Mouse (Mus musculus) ES-E14 (cell line): ENCODE measurements around the gene Rab3gap1. TPM values are rescaled to one million over a fixed set of nuclear protein-coding genes. Genes with fewer than 3 reads are reported as not detected.
"Not testable (repeated sequence)": the region's sequence is repeated elsewhere in the genome, so short reads cannot be mapped to it uniquely, and the experiment has no call there.

Source experiments
- DNase-seq: peaks from one replicate; pipeline ENCODE4 v3.0.0-alpha.2; 2013; ENCODE audit warnings: low read depth, low spot score
- H3K27ac ChIP-seq: 2 replicates; pipeline ENCODE4 v1.5.1; 2012; ENCODE audit warnings: low read depth, mild to moderate bottlenecking, low read length, moderate library complexity, mixed read lengths; ENCODE audit not compliant: poor library complexity, insufficient read depth, severe bottlenecking
- H3K36me3 ChIP-seq: 2 replicates; pipeline ENCODE4 v1.6.1; 2012; ENCODE audit warnings: mild to moderate bottlenecking, low read length, moderate library complexity, mixed read lengths; ENCODE audit not compliant: control insufficient read depth, poor library complexity, insufficient read depth, severe bottlenecking
- H3K4me1 ChIP-seq, 2 experiments: fragments of 150-350 bp in 1 of 2; sonication (generic) in 1 of 2; 2 replicates each; pipeline ENCODE4 v1.6.1; 2012; ENCODE audit warnings: low read length in 2 of 2, mild to moderate bottlenecking in 1 of 2, mixed read lengths in 1 of 2; ENCODE audit not compliant: control insufficient read depth in 2 of 2, insufficient read depth in 2 of 2, poor library complexity in 1 of 2
- H3K4me3 ChIP-seq, 2 experiments: fragments of 150-350 bp in 1 of 2; sonication (generic) in 1 of 2; 2 replicates each; pipeline ENCODE4 v1.5.1; 2012; ENCODE audit warnings: low read length in 2 of 2, low read depth in 1 of 2, mild to moderate bottlenecking in 1 of 2, mixed read lengths in 1 of 2; ENCODE audit not compliant: insufficient read depth in 1 of 2, poor library complexity in 1 of 2, severe bottlenecking in 1 of 2
- H3K9ac ChIP-seq: 2 replicates; pipeline ENCODE4 v1.6.1; 2012; ENCODE audit warnings: low read depth, mild to moderate bottlenecking, low read length, mixed read lengths; ENCODE audit not compliant: poor library complexity, insufficient read depth, severe bottlenecking
- H3K9me3 ChIP-seq: fragments of 150-350 bp; sonication (generic); 2 replicates; pipeline ENCODE4 v1.6.1; 2012; ENCODE audit warnings: low read depth, mild to moderate bottlenecking, low read length; ENCODE audit not compliant: control insufficient read depth, insufficient read depth
- CHD2 ChIP-seq: IDR thresholded peaks from 2 replicates; pipeline ENCODE4 v1.6.1; 2014; ENCODE audit warnings: mild to moderate bottlenecking, low read depth, low read length, inconsistent platforms
- HCFC1 ChIP-seq: IDR thresholded peaks from 2 replicates; pipeline ENCODE4 v1.6.1; 2012; ENCODE audit warnings: low read length, inconsistent platforms, borderline replicate concordance; ENCODE audit not compliant: insufficient read depth
- MAFK ChIP-seq: IDR thresholded peaks from 2 replicates; pipeline ENCODE4 v1.6.1; 2014; ENCODE audit warnings: mild to moderate bottlenecking, low read depth, low read length, inconsistent platforms; ENCODE audit not compliant: insufficient read depth
- ZC3H11A ChIP-seq: IDR thresholded peaks from 2 replicates; pipeline ENCODE4 v1.6.1; 2012; ENCODE audit warnings: low read depth, mild to moderate bottlenecking, inconsistent platforms, low read length, borderline replicate concordance
- ZNF384 ChIP-seq: IDR thresholded peaks from 2 replicates; pipeline ENCODE4 v1.6.1; 2012; ENCODE audit warnings: low read depth, low read length, inconsistent platforms
- in situ Hi-C, 2 experiments: fragments of 600-800 bp; cut with MboI; formaldehyde crosslinking; loops; one replicate each; pipeline ENCODE4 v1.15.1; 2025; ENCODE audit warnings: low sequenced_read_pairs in 2 of 2, inconsistent platforms in 1 of 2; ENCODE audit not compliant: unreplicated experiment in 2 of 2
- total RNA-seq: library from RNA; depleted of rRNA; stranded (reverse); fragments of 300-350 nt; gene quantifications from 2 replicates; pipeline ENCODE4 v1.2.3, GENCODE M21; 2012

Gene Rab3gap1
- total RNA-seq, 1 experiment: 24.6 TPM

DNA sequence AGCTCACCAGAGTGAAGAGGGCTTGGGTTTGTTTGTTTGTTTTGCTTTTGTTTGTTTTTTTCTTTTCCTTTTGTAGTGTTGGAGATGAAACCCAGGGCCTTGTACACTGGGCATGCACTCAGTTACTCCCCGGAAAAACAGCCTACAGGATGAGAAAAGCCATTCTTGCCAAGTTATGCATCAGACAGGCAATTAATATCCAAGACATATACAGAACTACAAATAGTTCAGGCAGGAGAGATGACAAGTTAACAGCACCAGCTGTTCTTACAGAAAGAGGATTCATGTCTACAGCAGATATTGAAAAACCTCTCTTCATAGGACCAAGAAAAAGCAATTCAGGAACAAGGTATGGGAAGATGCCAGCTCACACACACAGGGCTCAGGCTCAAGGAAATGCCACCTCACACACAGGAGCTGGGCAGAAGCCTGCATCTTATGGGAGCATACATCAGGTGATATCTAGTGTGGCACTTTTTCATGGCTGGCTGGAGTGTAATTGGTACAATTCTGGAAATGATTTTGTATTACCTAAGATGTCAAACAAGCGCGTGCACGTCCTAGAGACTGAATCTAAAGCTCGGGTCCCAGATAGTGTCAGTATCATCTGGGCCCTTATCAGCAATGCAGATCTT lies 78.2 kb downstream of the Rab3gap1 start:
- no peaks in the 10 kb centered on the region; a peak in 1 of 4 replicates for H3K4me1 ChIP-seq
- TF ChIP-seq HCFC1 (no peak), CHD2 (no peak)
- H3K9me3 ChIP-seq: no peaks in the 10 kb centered on the region
- no peak overlapping the region for H3K4me3 ChIP-seq
- in situ Hi-C loops: no loop called here
- H3K36me3 ChIP-seq: peaks cover 10% of the 10 kb centered on the region; the same call in 1 of the 2 replicates
- H3K27ac ChIP-seq: no peak overlapping the region
- no peak for DNase-seq
- no peak overlapping the region for H3K9ac ChIP-seq

DNA sequence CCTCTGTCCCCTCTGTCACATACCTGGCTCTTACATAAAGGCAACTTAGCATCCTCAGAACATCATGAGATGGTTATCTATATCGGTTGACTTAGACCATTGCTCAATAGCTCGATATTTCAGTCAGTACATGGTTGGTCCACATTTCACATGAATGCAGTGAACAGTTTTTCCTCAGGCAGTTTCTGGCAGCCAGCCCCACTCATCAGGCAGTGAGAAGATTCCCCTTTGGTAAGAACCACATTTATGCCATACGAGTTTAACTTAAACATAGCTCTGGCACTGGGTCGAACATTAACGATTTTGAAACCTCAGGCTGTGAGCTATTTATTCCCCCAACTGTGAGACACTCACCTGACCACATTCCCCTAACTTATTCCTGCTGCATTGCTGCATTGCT lies 80.2 kb downstream of the Rab3gap1 start:
- in situ Hi-C loops: no loop called here
- DNase-seq: no peak
- H3K36me3 ChIP-seq: peaks cover 4% of the 10 kb centered on the region
- no peak overlapping the region for H3K27ac ChIP-seq
- peaks cover 0 to 8% of the 10 kb centered on the region in 2 experiments; a peak in 1 of 4 replicates for H3K4me1 ChIP-seq
- no peaks in the 10 kb centered on the region for H3K9me3 ChIP-seq
- H3K9ac ChIP-seq: no peak overlapping the region
- H3K4me3 ChIP-seq: no peak overlapping the region
- TF ChIP-seq ZNF384 (no peak), CHD2 (no peak), HCFC1 (no peak), MAFK (no peak), ZC3H11A (no peak)

- TF ChIP-seq CHD2 (no peak), ZC3H11A (no peak), MAFK (no peak), HCFC1 (no peak), ZNF384 (no peak)
- Histone ChIP-seq H3K27ac (no peak overlapping the region), H3K36me3 (peaks cover 2% of the 10 kb centered on the region; the same call in 1 of the 2 replicates), H3K4me1 (peaks cover 0 to 8% of the 10 kb centered on the region in 2 experiments; a peak in 1 of 4 replicates), H3K9me3 (no peaks in the 10 kb centered on the region), H3K9ac (no peak overlapping the region), H3K4me3 (no peak overlapping the region)
- in situ Hi-C loops: no loop called here
- DNase-seq: no peak
Observed at GRCm38 (mm10) chr1:127952276-127952675, 83.7 kb downstream of the Rab3gap1 start.

GRCm38 (mm10) chr1:127954198-127954597 lies 85.6 kb downstream of the Rab3gap1 start:
- H3K36me3 ChIP-seq, in situ Hi-C loops, H3K27ac ChIP-seq, H3K4me1 ChIP-seq, H3K9ac ChIP-seq, H3K9me3 ChIP-seq, DNase-seq, H3K4me3 ChIP-seq: not testable (repeated sequence)

DNA sequence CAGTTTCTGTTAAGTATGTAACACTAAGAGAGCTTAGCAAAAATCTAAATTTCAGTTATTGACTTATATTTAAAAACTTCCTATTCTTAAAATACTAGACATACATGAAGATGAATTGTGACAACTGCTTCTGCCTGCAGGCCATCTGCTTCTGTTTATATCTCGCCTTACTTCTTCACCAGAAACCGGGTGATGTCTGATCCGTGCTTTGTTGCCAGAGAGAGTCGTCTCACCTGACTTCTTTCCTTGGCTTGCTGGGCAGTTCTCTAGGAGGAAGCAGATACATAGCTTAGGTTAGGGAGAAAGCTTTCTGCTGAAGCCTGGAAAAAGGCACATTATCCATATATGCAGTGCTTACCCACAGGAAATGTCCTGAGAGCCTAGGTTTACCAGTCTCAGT lies 86.2 kb downstream of the Rab3gap1 start:
- TF ChIP-seq HCFC1 (no peak), MAFK (no peak), ZC3H11A (no peak), ZNF384 (no peak), CHD2 (no peak)
- Histone ChIP-seq H3K4me3 (no peak overlapping the region), H3K4me1 (peaks cover 0 to 8% of the 10 kb centered on the region in 2 experiments; a peak in 1 of 4 replicates), H3K36me3 (peaks cover 5% of the 10 kb centered on the region), H3K9me3 (no peaks in the 10 kb centered on the region), H3K27ac (no peak overlapping the region), H3K9ac (no peak overlapping the region)
- no peak for DNase-seq
- in situ Hi-C loops: no loop called here
